Mouse (Mus musculus) CD4-positive naive resting alpha-beta T cell, adult 76 days (primary cell): ENCODE results near the gene Lce1j. TPM values are rescaled to one million over a fixed set of nuclear protein-coding genes. Genes with fewer than 3 reads are reported as not detected.

Experiments
- total RNA-seq: library from RNA; stranded (reverse); gene quantifications from one replicate; pipeline ENCODE4 v1.2.4, GENCODE M21; 2023

Gene Lce1j
- total RNA-seq = not detected

DNA sequence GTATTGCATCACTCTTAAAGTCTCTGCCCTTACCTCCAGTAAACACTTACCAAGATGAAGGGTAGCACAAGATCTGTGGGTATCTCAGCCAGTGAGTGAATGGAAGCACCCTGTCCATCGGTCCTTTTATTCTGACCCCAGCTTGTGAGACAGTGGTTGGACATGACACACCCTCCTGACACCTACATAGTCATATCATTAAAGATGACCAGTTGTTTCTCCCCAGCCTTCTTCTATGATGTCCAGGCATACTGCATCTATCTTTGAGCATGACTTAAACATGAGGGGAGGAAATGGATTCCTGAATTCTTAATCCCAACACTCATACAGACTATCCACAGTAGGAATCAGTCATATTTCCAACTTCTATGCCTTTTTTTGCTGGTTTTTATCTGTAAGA is at the start of gene Lce1j:
Gene Lce1j, minus strand, starts transcription at position 101 of the 400 bp plus-strand sequence.

DNA sequence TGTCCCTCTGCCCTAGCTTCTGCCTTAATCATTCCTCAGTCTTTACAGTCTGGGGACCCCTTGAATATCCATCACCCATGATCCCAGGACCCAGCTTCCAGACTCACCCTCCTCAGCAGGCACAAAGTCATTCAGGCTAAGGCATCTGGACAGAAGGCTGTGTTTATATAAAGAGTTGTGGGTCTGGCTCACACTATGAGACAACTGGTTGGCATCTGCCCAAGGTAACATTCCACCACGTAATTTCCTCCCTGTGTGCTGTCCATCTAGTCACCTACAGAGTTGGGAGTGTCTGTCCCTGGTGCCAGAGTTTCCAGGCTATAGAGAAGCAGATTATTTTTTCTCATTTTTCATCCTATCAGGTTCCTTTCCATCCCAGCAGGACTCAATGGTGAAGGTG is 36.8 kb upstream of the Lce1j start, which contains the start of gene Kprp:
Gene Kprp, minus strand, starts transcription at position 140 of the 400 bp plus-strand sequence.

DNA sequence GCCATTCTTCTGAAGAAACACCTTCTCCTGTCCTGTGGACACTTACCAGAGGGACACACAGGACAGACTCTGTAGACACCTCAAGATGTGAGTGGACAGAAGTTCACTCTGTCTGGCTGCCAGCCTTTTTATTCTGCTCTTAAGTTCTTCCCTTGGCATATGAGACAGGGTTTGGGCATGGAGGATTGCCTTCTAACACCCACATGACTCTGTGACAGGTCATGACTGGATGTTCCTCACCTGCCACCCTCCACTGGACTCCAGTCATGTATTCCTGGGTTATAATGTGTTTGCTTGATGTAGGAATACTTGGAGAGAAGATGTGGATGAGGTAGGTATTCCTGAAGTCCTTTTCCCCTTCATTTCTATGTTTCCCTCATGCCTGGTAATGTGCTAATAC is 17.5 kb upstream of the Lce1j start, which contains the start of gene Lce1k:
Gene Lce1k, minus strand, starts transcription at position 101 of the 400 bp plus-strand sequence.

DNA sequence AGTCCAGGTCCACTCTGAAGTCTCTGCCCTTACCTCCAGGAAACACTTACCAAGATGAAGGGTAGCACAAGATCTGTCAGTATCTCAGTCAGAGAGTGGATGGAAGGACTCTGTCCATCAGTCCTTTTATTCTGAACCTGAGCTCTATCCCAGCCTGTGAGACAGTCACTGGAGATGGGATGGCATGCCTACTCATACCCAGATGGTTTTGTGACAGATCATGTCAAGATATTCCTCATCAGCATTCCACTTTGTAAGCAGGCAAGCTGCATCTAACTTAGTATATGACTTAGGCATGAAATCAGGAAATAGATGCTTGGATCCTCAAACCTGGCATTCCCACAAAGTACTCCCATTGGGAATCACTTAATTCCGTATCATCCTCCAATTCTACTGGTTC is 11.5 kb downstream of the Lce1j start, which contains the start of gene Lce1i:
Gene Lce1i, minus strand, starts transcription at position 101 of the 400 bp plus-strand sequence.

DNA sequence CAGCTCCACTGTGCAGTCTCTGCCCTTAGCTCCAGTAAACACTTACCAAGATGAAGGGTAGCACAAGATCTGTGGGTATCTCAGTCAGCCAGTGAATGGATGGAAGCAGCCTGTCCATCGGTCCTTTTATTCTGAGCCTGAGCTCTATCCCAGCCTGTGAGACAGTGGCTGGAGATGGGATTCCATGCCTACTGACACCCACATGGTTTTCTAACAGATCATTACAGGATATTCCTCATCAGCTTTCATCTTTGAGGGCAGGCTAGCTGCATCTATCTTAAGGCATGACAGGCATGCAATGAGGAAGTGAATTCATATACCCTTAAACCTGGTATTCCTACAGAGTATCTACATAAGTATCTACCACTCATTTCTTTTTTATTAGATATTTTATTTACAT is 25.3 kb downstream of the Lce1j start, which contains the start of gene Lce1h:
Gene Lce1h, minus strand, starts transcription at position 101 of the 400 bp plus-strand sequence.

DNA sequence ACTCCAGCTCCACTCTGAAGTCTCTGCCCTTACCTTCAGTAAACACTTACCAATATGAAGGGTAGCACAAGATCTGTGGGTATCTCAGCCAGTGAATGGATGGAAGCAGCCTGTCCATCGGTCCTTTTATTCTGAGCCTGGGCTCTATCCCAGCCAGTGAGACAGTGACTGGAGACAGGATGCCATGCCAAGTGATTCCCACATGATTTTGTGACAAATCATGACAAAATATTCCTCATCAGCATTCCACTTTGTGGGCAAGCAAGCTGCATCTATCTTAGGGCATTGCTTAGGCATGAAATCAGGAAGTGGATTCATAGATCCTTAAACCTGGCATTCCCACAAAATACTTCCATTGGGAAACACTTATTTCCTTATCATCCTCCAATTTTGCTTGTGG is 38.1 kb downstream of the Lce1j start, which contains the start of gene Lce1g:
Gene Lce1g, minus strand, starts transcription at position 101 of the 400 bp plus-strand sequence.

DNA sequence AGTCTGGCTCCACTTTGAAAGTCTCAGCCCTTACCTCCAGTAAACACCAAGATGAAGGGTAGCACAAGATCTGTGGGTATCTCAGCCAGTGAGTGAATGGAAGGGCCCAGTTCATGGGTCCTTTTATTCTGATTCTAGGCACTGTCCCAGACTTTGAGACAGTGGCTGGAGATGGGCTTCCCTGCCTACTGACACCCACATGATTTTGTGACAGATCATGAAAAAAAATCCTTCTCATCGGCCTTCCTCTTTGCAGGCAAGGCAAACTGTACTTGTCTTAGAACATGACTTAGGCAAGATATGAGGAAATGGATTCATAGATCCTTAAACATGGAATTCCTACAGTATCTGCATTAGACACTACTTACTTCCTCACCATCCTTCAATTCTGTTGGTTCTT is 51.3 kb downstream of the Lce1j start, which contains the start of gene Gm38119:
Gene Gm38119, minus strand, starts transcription at position 101 of the 400 bp plus-strand sequence.

Other genes with a start within 250 kb of the Lce1j start
- not detected for gene Ivl, start 216.8 kb downstream of the Lce1j start, total RNA-seq
- gene Smcp, start 201.5 kb downstream of the Lce1j start, total RNA-seq = not detected
- not detected for gene 2210017I01Rik, start 183.0 kb downstream of the Lce1j start, total RNA-seq
- not detected for gene Lce6a, start 168.9 kb downstream of the Lce1j start, total RNA-seq
- not detected for gene Lce1a1, start 142.2 kb downstream of the Lce1j start, total RNA-seq
- not detected for gene Lce1b, start 133.6 kb downstream of the Lce1j start, total RNA-seq
- gene Lce1a2, start 120.2 kb downstream of the Lce1j start, total RNA-seq = not detected
- gene Lce1c, start 111.3 kb downstream of the Lce1j start, total RNA-seq = not detected
- gene Lce1d, start 103.3 kb downstream of the Lce1j start, total RNA-seq = not detected
- gene Lce1e, start 81.4 kb downstream of the Lce1j start, total RNA-seq = not detected
- not detected for gene Lce1f, start 70.2 kb downstream of the Lce1j start, total RNA-seq
- gene Gm38119, start 51.4 kb downstream of the Lce1j start, total RNA-seq = not detected
- gene Lce1g, start 38.2 kb downstream of the Lce1j start, total RNA-seq = not detected
- gene Lce1h, start 25.4 kb downstream of the Lce1j start, total RNA-seq = not detected
- gene Lce1i, start 11.6 kb downstream of the Lce1j start, total RNA-seq = not detected
- not detected for gene Lce1k, start 17.4 kb upstream of the Lce1j start, total RNA-seq
- not detected for gene Kprp, start 36.7 kb upstream of the Lce1j start, total RNA-seq
- gene Lce1l, start 60.8 kb upstream of the Lce1j start, total RNA-seq = not detected
- gene 2310050C09Rik, start 79.7 kb upstream of the Lce1j start, total RNA-seq = not detected
- not detected for gene Lce3a, start 135.7 kb upstream of the Lce1j start, total RNA-seq
- not detected for gene Lce3b, start 142.5 kb upstream of the Lce1j start, total RNA-seq
- gene Lce3c, start 154.0 kb upstream of the Lce1j start, total RNA-seq = not detected
- not detected for gene Lce3d, start 166.9 kb upstream of the Lce1j start, total RNA-seq
- not detected for gene Lce3e, start 176.5 kb upstream of the Lce1j start, total RNA-seq
- not detected for gene Lce3f, start 201.7 kb upstream of the Lce1j start, total RNA-seq
- not detected for gene Crct1, start 225.2 kb upstream of the Lce1j start, total RNA-seq
- not detected for gene Lce1m, start 228.5 kb upstream of the Lce1j start, total RNA-seq